In genomic region chr11:75192336-75193214, GRCm38 (mm10) we compare ENCODE assay signal across 7 mouse cellular contexts. TPM values are rescaled to one million over a fixed set of nuclear protein-coding genes. Genes with fewer than 3 reads are reported as not detected.
DNase-seq lines count a peak whose midpoint lies in the region; ATAC-seq and TF ChIP-seq lines count a peak whose summit lies in the region.

No protein-coding gene starts in this region.

- intact Hi-C loops in gastrocnemius, postnatal 14 days (cut with DNase I; ENCODE audit: low total_unique reads): loop anchor here (5.0 kb wide), 2 partner anchors 40 to 100 kb away; no protein-coding TSS in a partner anchor

- WGBS in hindbrain, postnatal 0 days: 24% methylated on average over 13 of the region's 13 CpGs
- WGBS in limb, embryonic 13.5 days: 25% methylated on average over 13 of the region's 13 CpGs
- WGBS in midbrain, embryonic 13.5 days: 21% methylated on average over 13 of the region's 13 CpGs

- no peaks in the 10 kb centered on the region for H3K36me3 ChIP-seq in hindbrain, postnatal 0 days (ENCODE audit: insufficient read depth, low read length)
- no peaks in the 10 kb centered on the region for H3K36me3 ChIP-seq in limb, embryonic 13.5 days
- no peaks in the 10 kb centered on the region for H3K36me3 ChIP-seq in midbrain, embryonic 13.5 days

- 0 out of 2 replicates have a peak overlapping the region, but pooled peaks have one; percentile 32 for H3K27ac ChIP-seq in hindbrain, postnatal 0 days
- H3K27ac ChIP-seq in limb, embryonic 13.5 days: no peak overlapping the region
- H3K27ac ChIP-seq in midbrain, embryonic 13.5 days: peak overlapping the region; percentile 80

- H3K9me3 ChIP-seq in hindbrain, postnatal 0 days (ENCODE audit: low read length): no peaks in the 10 kb centered on the region
- no peaks in the 10 kb centered on the region for H3K9me3 ChIP-seq in limb, embryonic 13.5 days
- no peaks in the 10 kb centered on the region for H3K9me3 ChIP-seq in midbrain, embryonic 13.5 days

- peak; percentile 84 for TF ChIP-seq CTCF in hindbrain, postnatal 0 days (IDR thresholded peaks at IDR 0.05; ENCODE audit: low read depth)

- peaks cover 3% of the 10 kb centered on the region; the same call in 1 of the 2 replicates for H3K27me3 ChIP-seq in hindbrain, postnatal 0 days (ENCODE audit: insufficient read depth, low read length)
- H3K27me3 ChIP-seq in limb, embryonic 13.5 days: peaks cover 62% of the 10 kb centered on the region
- peaks cover 65% of the 10 kb centered on the region for H3K27me3 ChIP-seq in midbrain, embryonic 13.5 days

- H3K4me2 ChIP-seq in hindbrain, postnatal 0 days (ENCODE audit: low read depth, low read length): peak overlapping the region; percentile 69
- peak overlapping the region; percentile 90 for H3K4me2 ChIP-seq in limb, embryonic 13.5 days (replicated peaks)
- peak overlapping the region; percentile 79 for H3K4me2 ChIP-seq in midbrain, embryonic 13.5 days (replicated peaks)

- peak; percentile 72 to 77 for DNase-seq in adrenal gland, adult 18-20 months (ENCODE audit: low spot score in 2 of 2)
- peak; percentile 90 to 94 for DNase-seq in cerebellum, postnatal 25 days
- peak; percentile 84 for DNase-seq in gastrocnemius, postnatal 14 days
- DNase-seq in hindbrain, postnatal 0 days (ENCODE audit: low spot score): peak; percentile 87
- DNase-seq in spleen, postnatal 10 days (ENCODE audit: low spot score in 2 of 2): peak; percentile 41 to 80

- H3K4me3 ChIP-seq in hindbrain, postnatal 0 days (ENCODE audit: low read length): peak overlapping the region; percentile 55; the same call in 1 of the 2 replicates
- peak overlapping the region; percentile 52 for H3K4me3 ChIP-seq in limb, embryonic 13.5 days
- peak overlapping the region; percentile 64 for H3K4me3 ChIP-seq in midbrain, embryonic 13.5 days (replicated peaks)

- H3K9ac ChIP-seq in hindbrain, postnatal 0 days (replicated peaks; ENCODE audit: low read length): peak overlapping the region; percentile 54; the same call in 1 of the 2 replicates
- H3K9ac ChIP-seq in limb, embryonic 13.5 days: no peak overlapping the region
- H3K9ac ChIP-seq in midbrain, embryonic 13.5 days (replicated peaks): peak overlapping the region; percentile 78; the same call in 1 of the 2 replicates

- ATAC-seq in hindbrain, postnatal 0 days: peak; percentile 52
- peak; percentile 35; the same call in 1 of the 2 replicates for ATAC-seq in limb, embryonic 13.5 days (ENCODE audit: low FRiP score, low read depth)
- peak; percentile 37 for ATAC-seq in midbrain, embryonic 13.5 days

- no peaks in the 10 kb centered on the region; the same call in 1 of the 2 replicates for H3K4me1 ChIP-seq in hindbrain, postnatal 0 days (ENCODE audit: insufficient read depth, low read length)
- H3K4me1 ChIP-seq in limb, embryonic 13.5 days: peaks cover 47% of the 10 kb centered on the region
- H3K4me1 ChIP-seq in midbrain, embryonic 13.5 days (replicated peaks): peaks cover 82% of the 10 kb centered on the region

RNA-seq across cellular contexts. Expression of gene Rtn4rl1, which starts 1.0 kb away (rescaled TPM):
- total RNA-seq in adrenal gland, adult 18-20 months (2021): 10 to 100 TPM; 27.7 to 33.2 TPM
- total RNA-seq in gastrocnemius, postnatal 14 days (2021): 1 to 10 TPM; 2.1 to 3.0 TPM
- total RNA-seq in hindbrain, postnatal 0 days (2014; rRNA removed): 13.0 and 13.4 TPM in 2 replicates
- 9.9 and 10.7 TPM in 2 replicates for polyA plus RNA-seq in hindbrain, postnatal 0 days (2015; fragmentation: Nextera tagmentation; extraction: Ambion mirVana)
- 2.3 and 3.1 TPM in 2 replicates for polyA plus RNA-seq in limb, embryonic 13.5 days (2015; fragmentation: Nextera tagmentation; extraction: Ambion mirVana)
- 12.4 and 12.7 TPM in 2 replicates for polyA plus RNA-seq in midbrain, embryonic 13.5 days (2015; fragmentation: Nextera tagmentation; extraction: Ambion mirVana)

RNA-seq across cellular contexts. Expression of gene Dph1, which starts 1.5 kb away (rescaled TPM):
- total RNA-seq in adrenal gland, adult 18-20 months (2021): 10 to 100 TPM; 23.4 to 34.5 TPM
- total RNA-seq in gastrocnemius, postnatal 14 days (2021): 1 to 10 TPM; 6.6 to 6.9 TPM
- total RNA-seq in hindbrain, postnatal 0 days (2014; rRNA removed): 31.3 and 39.2 TPM in 2 replicates
- polyA plus RNA-seq in hindbrain, postnatal 0 days (2015; fragmentation: Nextera tagmentation; extraction: Ambion mirVana): 13.5 and 13.6 TPM in 2 replicates
- polyA plus RNA-seq in limb, embryonic 13.5 days (2015; fragmentation: Nextera tagmentation; extraction: Ambion mirVana): 23.9 and 24.9 TPM in 2 replicates
- polyA plus RNA-seq in midbrain, embryonic 13.5 days (2015; fragmentation: Nextera tagmentation; extraction: Ambion mirVana): 14.9 and 15.4 TPM in 2 replicates

RNA-seq across cellular contexts. Expression of gene Ovca2, which starts 13.9 kb away (rescaled TPM):
- 10 to 100 TPM; 15.9 to 19.8 TPM for total RNA-seq in adrenal gland, adult 18-20 months (2021)
- 1 to 10 TPM; 3.6 to 4.1 TPM for total RNA-seq in gastrocnemius, postnatal 14 days (2021)
- 11.0 and 17.6 TPM in 2 replicates for total RNA-seq in hindbrain, postnatal 0 days (2014; rRNA removed)
- polyA plus RNA-seq in hindbrain, postnatal 0 days (2015; fragmentation: Nextera tagmentation; extraction: Ambion mirVana): 11.7 and 15.7 TPM in 2 replicates
- 27.8 and 29.5 TPM in 2 replicates for polyA plus RNA-seq in limb, embryonic 13.5 days (2015; fragmentation: Nextera tagmentation; extraction: Ambion mirVana)
- polyA plus RNA-seq in midbrain, embryonic 13.5 days (2015; fragmentation: Nextera tagmentation; extraction: Ambion mirVana): 19.8 and 22.4 TPM in 2 replicates

RNA-seq across cellular contexts. Expression of gene Hic1, which starts 23.3 kb away (rescaled TPM):
- total RNA-seq in adrenal gland, adult 18-20 months (2021): 10 to 100 TPM in 1 of 2 experiments, 1 to 10 TPM in 1; 5.4 to 13.1 TPM
- total RNA-seq in gastrocnemius, postnatal 14 days (2021): 10 to 100 TPM; 12.3 to 18.9 TPM
- 8.5 and 12.9 TPM in 2 replicates for total RNA-seq in hindbrain, postnatal 0 days (2014; rRNA removed)
- 1.7 TPM in 2 replicates for polyA plus RNA-seq in hindbrain, postnatal 0 days (2015; fragmentation: Nextera tagmentation; extraction: Ambion mirVana)
- 28.2 and 29.3 TPM in 2 replicates for polyA plus RNA-seq in limb, embryonic 13.5 days (2015; fragmentation: Nextera tagmentation; extraction: Ambion mirVana)
- 1.2 and 2.4 TPM in 2 replicates for polyA plus RNA-seq in midbrain, embryonic 13.5 days (2015; fragmentation: Nextera tagmentation; extraction: Ambion mirVana)
